Mouse (Mus musculus) myocyte (in vitro differentiated cells): ENCODE data around the gene Pcid2.

Source experiments
- CEBPB ChIP-seq: IDR thresholded peaks from 2 replicates; pipeline ENCODE4 v1.6.1; 2011; ENCODE audit warnings: mild to moderate bottlenecking, moderate library complexity; ENCODE audit not compliant: poor library complexity, insufficient read depth, severe bottlenecking
- E2F4 ChIP-seq: IDR thresholded peaks from one replicate; pipeline ENCODE4 v1.6.1; 2011; ENCODE audit warnings: mild to moderate bottlenecking, control low read depth, moderate library complexity; ENCODE audit not compliant: insufficient read depth
- MAX ChIP-seq: IDR thresholded peaks from one replicate; pipeline ENCODE4 v1.6.1; 2011; ENCODE audit warnings: low read depth, mild to moderate bottlenecking, control low read depth
- MYOD1 ChIP-seq, 3 experiments: IDR thresholded peaks; one replicate each; pipeline ENCODE4 v1.6.1; 2011; ENCODE audit warnings: control low read depth in 2 of 3, low read depth in 2 of 3, mild to moderate bottlenecking in 2 of 3, moderate library complexity in 1 of 3; ENCODE audit not compliant: insufficient read length in 2 of 3, control insufficient read depth in 1 of 3
- MYOG ChIP-seq, 3 experiments: IDR thresholded peaks; one replicate each; pipeline ENCODE4 v1.6.1; 2011; ENCODE audit warnings: control low read depth in 2 of 3, low read depth in 2 of 3, mild to moderate bottlenecking in 2 of 3; ENCODE audit not compliant: insufficient read length in 2 of 3, control insufficient read depth in 1 of 3, insufficient read depth in 1 of 3
- POLR2A ChIP-seq: IDR thresholded peaks from one replicate; pipeline ENCODE4 v1.6.1; 2011; ENCODE audit warnings: low read depth, mild to moderate bottlenecking, control low read depth, moderate library complexity; ENCODE audit not compliant: insufficient read length
- POLR2AphosphoS2 ChIP-seq: IDR thresholded peaks from one replicate; pipeline ENCODE4 v1.6.1; 2011; ENCODE audit warnings: low read depth, control low read depth; ENCODE audit not compliant: insufficient read length
- REST ChIP-seq: IDR thresholded peaks from one replicate; pipeline ENCODE4 v1.6.1; 2011; ENCODE audit warnings: mild to moderate bottlenecking, control low read depth, moderate library complexity; ENCODE audit not compliant: insufficient read depth, insufficient read length
- TCF12 ChIP-seq: IDR thresholded peaks from one replicate; pipeline ENCODE4 v1.6.1; 2011; ENCODE audit warnings: mild to moderate bottlenecking, control low read depth; ENCODE audit not compliant: poor library complexity, insufficient read depth, severe bottlenecking
- TCF3 ChIP-seq: IDR thresholded peaks from one replicate; pipeline ENCODE4 v1.6.1; 2011; ENCODE audit warnings: low read depth, control low read depth; ENCODE audit not compliant: insufficient read length
- USF1 ChIP-seq: IDR thresholded peaks from one replicate; pipeline ENCODE4 v1.6.1; 2011; ENCODE audit warnings: low read depth, mild to moderate bottlenecking, control low read depth, moderate library complexity

GRCm38 (mm10) chr8:13073255-13073654 is 32.0 kb downstream of the Pcid2 start:
- TF ChIP-seq POLR2AphosphoS2 (no peak), USF1 (no peak), POLR2A (no peak), MAX (no peak), CEBPB (no peak), TCF12 (no peak), E2F4 (no peak), MYOD1 (IDR thresholded peaks at IDR 0.05; ENCODE audit: control insufficient read depth in 1 of 3, insufficient read length in 2 of 3, low read depth in 2 of 3) (no peak), REST (no peak), TCF3 (no peak), MYOG (IDR thresholded peaks at IDR 0.05; ENCODE audit: control insufficient read depth in 1 of 3, insufficient read depth in 1 of 3, insufficient read length in 2 of 3, low read depth in 2 of 3) (no peak)
